Mouse (Mus musculus): Measurements from ENCODE around the gene I0C0044D17Rik. TPM values are rescaled to one million over a fixed set of nuclear protein-coding genes. Genes with fewer than 3 reads are reported as not detected.
"Not testable (repeated sequence)": the region's sequence is repeated elsewhere in the genome, so short reads cannot be mapped to it uniquely, and the experiment has no call there.

The I0C0044D17Rik gene
- not detected in 2 replicates for polyA plus RNA-seq (2015; fragmentation: Nextera tagmentation; extraction: Ambion mirVana)

DNA sequence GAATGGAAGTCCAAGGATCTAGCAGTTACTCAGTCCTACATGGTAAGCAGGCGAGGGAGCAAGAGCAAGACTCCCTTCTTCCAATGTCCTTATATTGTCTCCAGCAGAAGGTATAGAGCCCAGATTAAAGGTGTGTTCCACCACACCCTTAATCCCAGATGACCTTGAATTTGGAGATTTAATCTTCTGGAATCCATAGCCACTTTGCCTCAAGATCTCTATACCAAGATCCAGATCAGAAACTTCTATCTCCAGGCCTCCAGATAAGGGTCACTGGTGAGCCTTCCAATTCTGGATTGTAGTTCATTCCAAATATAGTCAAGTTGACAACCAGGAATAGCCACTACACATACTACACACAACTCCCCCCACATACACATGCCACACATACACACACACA lies at the start of gene I0C0044D17Rik:
TSS of gene I0C0044D17Rik (minus strand) at position 101 of the 400 bp plus-strand sequence.
- H3K4me2 ChIP-seq; H3K9ac ChIP-seq; H3K4me3 ChIP-seq (replicated peaks); H3K36me3 ChIP-seq; ATAC-seq (ENCODE audit: insufficient read depth, low FRiP score, low read depth); H3K9me3 ChIP-seq; H3K4me1 ChIP-seq; H3K27me3 ChIP-seq (replicated peaks); H3K27ac ChIP-seq: not testable (repeated sequence)
- 97% methylated on average over 1 of the region's 1 CpGs for WGBS

DNA sequence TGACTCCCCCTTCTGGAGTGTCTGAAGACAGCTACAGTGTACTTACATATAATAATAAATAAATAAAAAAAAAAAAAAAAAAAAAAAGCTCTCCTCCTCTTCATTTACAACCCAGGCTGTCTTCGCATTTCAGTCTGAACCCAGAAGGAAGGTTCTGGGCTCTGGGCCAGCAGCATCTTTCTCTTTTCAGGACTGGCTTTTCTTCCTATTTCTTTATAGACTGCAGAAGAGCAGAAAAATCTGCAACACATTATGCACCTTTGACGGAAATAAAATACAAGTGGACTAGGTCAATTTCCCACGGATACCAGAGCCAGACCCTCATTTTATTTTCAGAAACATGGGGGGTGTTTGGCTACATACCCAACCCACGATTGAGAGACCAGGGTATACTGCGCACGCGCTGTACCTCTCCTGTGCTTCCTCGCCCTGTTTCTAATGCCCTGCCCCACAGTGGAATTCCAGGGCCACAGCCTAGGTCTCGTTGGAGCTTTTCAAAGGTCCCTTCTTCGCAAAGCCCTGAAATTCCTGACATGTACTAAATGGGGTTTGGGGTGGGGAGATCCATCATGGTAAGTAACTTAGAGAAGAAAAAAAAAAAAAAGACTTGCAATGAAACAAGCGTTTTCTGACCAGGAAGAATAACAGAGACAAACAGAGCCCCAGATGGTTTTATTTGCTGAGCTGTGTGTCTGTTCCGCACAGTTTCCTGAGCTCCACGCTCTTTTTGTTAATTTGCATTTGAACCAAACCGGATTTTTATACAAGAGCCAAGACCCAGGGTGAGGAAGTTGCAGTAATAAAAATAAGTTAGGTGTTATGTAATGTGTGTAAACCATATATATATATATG lies 42.0 kb upstream of the I0C0044D17Rik start:
- H3K9me3 ChIP-seq: no peaks in the 10 kb centered on the region
- 61% methylated on average over 14 of the region's 14 CpGs for WGBS

DNA sequence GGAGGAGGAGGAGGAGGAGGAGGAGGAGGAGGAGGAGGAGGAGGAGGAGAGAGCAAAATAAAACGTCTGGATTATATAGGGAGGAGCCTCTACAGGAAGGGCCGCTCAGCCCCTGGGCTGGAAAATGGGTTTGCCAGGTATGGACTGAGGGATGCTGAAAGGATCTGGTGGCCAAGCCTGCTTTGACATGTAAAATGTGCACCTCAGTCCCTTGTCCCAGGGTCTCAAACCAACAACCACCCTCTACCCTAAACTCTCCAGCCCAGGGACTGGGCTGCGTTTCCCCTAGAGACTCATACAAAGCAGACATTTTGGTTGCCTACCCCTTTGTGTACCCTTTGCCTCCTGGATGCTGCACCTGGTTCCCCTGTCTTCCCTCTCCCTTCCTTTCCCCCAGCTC lies 40.9 kb upstream of the I0C0044D17Rik start:
- no peak overlapping the region for H3K4me3 ChIP-seq (replicated peaks)
- no peaks in the 10 kb centered on the region for H3K36me3 ChIP-seq
- H3K27ac ChIP-seq: no peak overlapping the region
- no peaks in the 10 kb centered on the region for H3K9me3 ChIP-seq
- H3K4me1 ChIP-seq: no peaks in the 10 kb centered on the region
- H3K9ac ChIP-seq: no peak overlapping the region
- no peaks in the 10 kb centered on the region for H3K27me3 ChIP-seq (replicated peaks)
- H3K4me2 ChIP-seq: no peak overlapping the region
- WGBS: 73% methylated on average over 3 of the region's 3 CpGs
- no peak for ATAC-seq (ENCODE audit: insufficient read depth, low FRiP score, low read depth)

More for the DNA sequence above, 42.0 kb upstream of the I0C0044D17Rik start:
- H3K4me2 ChIP-seq: no peak overlapping the region
- ATAC-seq (ENCODE audit: insufficient read depth, low FRiP score, low read depth): no peak
- H3K4me1 ChIP-seq: no peaks in the 10 kb centered on the region
- no peak overlapping the region for H3K4me3 ChIP-seq (replicated peaks)
- H3K36me3 ChIP-seq: no peaks in the 10 kb centered on the region
- no peak overlapping the region for H3K27ac ChIP-seq
- no peaks in the 10 kb centered on the region for H3K27me3 ChIP-seq (replicated peaks)
- no peak overlapping the region for H3K9ac ChIP-seq

DNA sequence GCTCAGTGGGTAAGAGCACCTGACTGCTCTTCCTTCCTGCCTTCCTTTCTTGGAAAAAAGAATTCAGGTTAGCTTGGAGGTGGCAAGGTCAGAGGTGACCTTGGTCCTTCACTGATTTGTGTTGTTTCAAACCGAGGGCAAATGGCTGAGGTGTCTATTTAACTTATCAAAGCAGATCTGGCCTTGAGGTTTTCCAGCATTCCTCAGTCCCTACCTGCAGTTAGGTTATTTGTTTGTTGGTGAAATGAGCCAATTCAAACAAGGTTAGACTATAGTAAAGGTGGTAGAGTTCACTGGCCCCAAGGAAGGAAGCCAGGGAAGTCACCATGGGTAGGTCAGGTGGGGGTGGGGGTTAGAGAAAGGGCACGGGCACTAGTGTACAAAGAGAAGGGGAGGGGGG lies 40.5 kb upstream of the I0C0044D17Rik start:
- H3K4me3 ChIP-seq (replicated peaks): no peak overlapping the region
- no peak for ATAC-seq (ENCODE audit: insufficient read depth, low FRiP score, low read depth)
- H3K9me3 ChIP-seq: no peaks in the 10 kb centered on the region
- H3K9ac ChIP-seq: no peak overlapping the region
- no peaks in the 10 kb centered on the region for H3K36me3 ChIP-seq
- no peak overlapping the region for H3K4me2 ChIP-seq
- 34% methylated on average over 1 of the region's 2 CpGs for WGBS
- H3K4me1 ChIP-seq: no peaks in the 10 kb centered on the region
- no peak overlapping the region for H3K27ac ChIP-seq
- H3K27me3 ChIP-seq (replicated peaks): no peaks in the 10 kb centered on the region

DNA sequence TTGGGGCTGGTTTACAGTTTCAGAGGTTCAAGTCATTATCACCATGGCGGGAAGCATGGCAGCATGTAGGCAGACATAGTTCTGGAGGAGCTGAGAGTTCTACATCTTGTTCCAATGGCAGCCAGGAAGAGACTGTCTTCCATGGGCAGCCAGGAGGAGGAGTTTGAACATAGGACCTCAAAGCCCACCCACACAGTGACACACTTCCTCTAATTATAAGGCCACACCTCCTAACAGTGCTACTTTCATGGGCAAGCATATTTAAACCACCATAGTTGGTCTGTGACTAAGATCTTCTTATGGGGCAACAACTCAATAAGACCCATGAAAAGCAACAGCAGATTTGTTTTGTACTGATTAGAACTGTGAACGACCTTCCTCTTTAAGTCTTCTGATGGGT lies 39.8 kb upstream of the I0C0044D17Rik start:
- Histone ChIP-seq H3K9me3 (no peaks in the 10 kb centered on the region), H3K4me3 (replicated peaks) (no peak overlapping the region), H3K36me3 (no peaks in the 10 kb centered on the region), H3K9ac (no peak overlapping the region), H3K4me2 (no peak overlapping the region), H3K27me3 (replicated peaks) (no peaks in the 10 kb centered on the region), H3K27ac (no peak overlapping the region), H3K4me1 (no peaks in the 10 kb centered on the region; the same call in 1 of the 2 replicates)
- ATAC-seq (ENCODE audit: insufficient read depth, low FRiP score, low read depth): no peak
- WGBS: 89% methylated on average over 2 of the region's 2 CpGs

DNA sequence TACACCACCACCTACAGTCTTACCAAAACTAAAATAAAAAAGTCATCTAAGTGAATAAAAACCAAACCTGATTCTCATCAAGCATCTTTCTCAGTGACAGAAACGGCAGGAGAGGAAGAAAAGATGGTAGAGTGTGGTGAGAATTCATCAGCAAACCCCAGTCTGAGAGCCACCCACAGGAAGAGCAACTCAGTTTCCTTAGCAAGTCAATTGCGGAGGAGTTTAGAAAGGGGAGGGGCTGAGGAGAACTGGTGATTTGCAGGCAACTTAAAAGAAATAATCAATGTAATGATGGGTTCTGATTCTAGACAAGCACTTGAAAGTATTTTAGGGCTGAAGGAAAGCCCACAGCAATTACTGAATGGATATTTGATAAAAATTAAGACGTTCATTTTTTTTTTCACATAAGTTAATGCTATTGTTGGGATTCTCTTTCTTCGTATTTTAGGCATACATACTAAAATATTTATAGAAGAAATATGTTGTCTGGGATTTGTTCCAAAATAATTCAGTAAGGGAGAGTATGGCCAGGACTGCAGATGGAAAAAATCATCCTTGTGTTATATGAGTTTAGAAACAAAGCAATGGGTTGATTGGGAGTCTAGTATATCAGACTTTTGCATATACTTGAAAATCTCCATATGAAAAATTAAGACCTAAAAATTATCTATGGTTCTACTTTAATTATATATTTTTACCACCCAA lies 34.7 kb upstream of the I0C0044D17Rik start:
- ATAC-seq (ENCODE audit: insufficient read depth, low FRiP score, low read depth): no peak
- WGBS: 31% methylated on average over 4 of the region's 4 CpGs
- peak overlapping the region; percentile 59 for H3K27ac ChIP-seq

DNA sequence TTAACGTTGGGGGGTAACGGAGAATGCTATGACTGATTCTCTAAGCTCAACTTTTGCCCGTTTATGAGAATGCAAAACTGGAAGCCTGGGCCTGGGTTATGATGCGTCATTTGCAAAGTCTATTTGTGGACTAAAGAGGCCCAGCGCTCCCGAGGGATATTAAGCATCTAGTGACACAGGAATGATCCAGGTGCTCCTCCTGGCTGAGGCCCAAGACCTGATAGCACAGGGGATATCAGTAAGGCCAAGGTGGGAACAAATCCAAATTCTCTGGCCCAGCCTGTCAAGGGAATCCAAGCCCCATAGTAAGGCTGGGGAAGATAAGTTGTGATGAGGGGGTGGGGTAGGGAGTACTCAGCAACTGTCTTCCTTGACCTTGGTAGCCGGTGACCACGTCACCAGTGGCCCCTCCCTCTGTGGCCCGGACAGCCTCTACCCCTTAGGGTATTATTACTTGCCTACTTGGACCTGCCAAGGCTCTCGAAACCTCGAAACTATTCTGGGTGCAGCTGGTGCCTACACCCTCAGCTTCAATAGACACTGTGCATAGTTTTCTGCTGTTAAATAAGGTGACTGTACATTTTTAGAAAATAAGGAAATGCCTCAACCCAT lies 33.5 kb upstream of the I0C0044D17Rik start:
- Histone ChIP-seq H3K4me1 (no peaks in the 10 kb centered on the region; the same call in 1 of the 2 replicates), H3K27me3 (replicated peaks) (no peaks in the 10 kb centered on the region), H3K4me3 (replicated peaks) (no peak overlapping the region), H3K9ac (no peak overlapping the region), H3K27ac (no peak overlapping the region), H3K36me3 (no peaks in the 10 kb centered on the region), H3K9me3 (no peaks in the 10 kb centered on the region), H3K4me2 (no peak overlapping the region)
- ATAC-seq (ENCODE audit: insufficient read depth, low FRiP score, low read depth): no peak; the same call in 1 of the 2 replicates
- 65% methylated on average over 11 of the region's 11 CpGs for WGBS

More for the DNA sequence above, 34.7 kb upstream of the I0C0044D17Rik start:
- Histone ChIP-seq H3K4me3 (replicated peaks) (no peak overlapping the region), H3K9ac (no peak overlapping the region), H3K36me3 (no peaks in the 10 kb centered on the region), H3K9me3 (no peaks in the 10 kb centered on the region), H3K4me1 (no peaks in the 10 kb centered on the region; the same call in 1 of the 2 replicates), H3K4me2 (no peak overlapping the region), H3K27me3 (replicated peaks) (no peaks in the 10 kb centered on the region)

DNA sequence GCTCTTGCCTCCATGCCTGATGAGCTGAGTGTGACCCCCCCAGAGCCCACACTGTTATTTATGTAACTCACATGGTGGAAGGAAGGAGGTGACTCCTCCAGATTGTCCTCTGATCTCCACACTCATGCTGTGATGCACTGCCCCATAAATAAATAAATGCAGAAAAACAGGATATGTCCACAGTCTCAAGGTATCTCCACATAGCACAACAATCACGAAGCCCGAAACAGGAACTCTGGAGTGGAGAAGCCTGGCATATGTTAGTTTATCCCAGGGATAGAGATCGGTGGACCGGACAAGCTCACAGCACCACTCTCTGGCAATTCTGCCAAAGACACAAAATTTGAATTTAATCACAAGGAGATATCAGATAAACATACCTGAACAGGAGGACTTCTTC lies 30.3 kb upstream of the I0C0044D17Rik start:
- Histone ChIP-seq H3K27me3 (replicated peaks) (no peaks in the 10 kb centered on the region), H3K36me3 (no peaks in the 10 kb centered on the region), H3K9me3 (no peaks in the 10 kb centered on the region), H3K4me3 (replicated peaks) (no peak overlapping the region), H3K9ac (no peak overlapping the region), H3K4me1 (no peaks in the 10 kb centered on the region; the same call in 1 of the 2 replicates), H3K4me2 (no peak overlapping the region), H3K27ac (no peak overlapping the region)
- no peak for ATAC-seq (ENCODE audit: insufficient read depth, low FRiP score, low read depth)
- WGBS: 89% methylated on average over 4 of the region's 4 CpGs

DNA sequence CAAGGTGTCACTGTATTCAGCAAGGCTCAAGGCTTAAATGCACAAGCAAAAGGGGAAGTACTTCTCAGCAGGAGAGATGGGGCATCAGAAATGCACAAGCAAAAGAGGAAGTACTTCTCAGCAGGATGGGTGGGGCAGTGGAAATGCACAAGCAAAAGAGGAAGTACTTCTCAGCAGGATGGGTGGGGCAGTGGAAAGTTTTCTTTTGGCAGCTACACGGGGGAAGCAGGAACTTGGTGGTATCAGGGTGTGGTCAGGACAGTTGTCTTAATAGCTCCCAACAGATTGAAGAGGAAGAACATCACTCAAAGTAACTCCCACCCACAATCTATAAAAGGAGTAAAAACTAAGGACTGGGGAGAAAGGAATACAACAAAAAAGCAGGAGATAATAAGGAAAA lies 26.8 kb upstream of the I0C0044D17Rik start:
- H3K4me2 ChIP-seq; H3K4me3 ChIP-seq (replicated peaks); H3K4me1 ChIP-seq; H3K27me3 ChIP-seq (replicated peaks); H3K27ac ChIP-seq; H3K9me3 ChIP-seq; H3K36me3 ChIP-seq; H3K9ac ChIP-seq; ATAC-seq (ENCODE audit: insufficient read depth, low FRiP score, low read depth): not testable (repeated sequence)
- WGBS: 67% methylated on average over 1 of the region's 1 CpGs

DNA sequence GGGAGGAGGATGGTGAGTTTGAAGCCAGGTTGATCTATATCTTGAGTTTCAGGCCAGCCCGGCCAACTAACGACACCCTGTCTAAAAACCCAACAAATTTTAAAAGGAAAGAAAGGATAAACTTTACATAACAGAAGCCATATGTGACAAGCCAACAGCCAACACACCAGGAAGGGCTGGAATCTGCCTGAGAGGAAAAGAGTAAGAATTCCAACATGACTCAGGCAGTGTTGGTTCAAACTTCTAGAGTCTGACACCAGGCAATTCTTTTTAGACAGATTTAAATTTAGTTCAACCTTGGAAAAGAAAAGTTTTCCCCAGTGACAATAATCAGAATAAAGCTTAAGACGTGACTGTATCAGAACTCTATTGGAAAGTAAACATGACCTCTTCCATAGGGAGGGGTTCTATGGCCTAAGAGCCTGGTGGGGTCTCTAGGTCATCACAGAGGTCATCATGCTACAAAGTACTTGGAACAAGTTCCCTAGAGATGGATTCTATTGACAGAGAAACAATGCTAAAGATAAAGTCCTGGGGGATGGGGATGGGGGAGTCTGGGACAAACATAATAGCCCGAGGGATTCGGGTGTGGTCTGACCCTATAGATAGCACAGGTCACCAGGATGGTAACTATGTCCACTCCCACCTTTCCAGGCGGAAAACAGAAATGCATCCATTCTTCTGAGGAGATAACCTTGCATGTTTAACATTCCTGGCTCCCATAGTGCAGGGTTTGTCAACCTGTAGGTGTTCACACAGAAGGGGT lies 23.7 kb upstream of the I0C0044D17Rik start:
- H3K9ac ChIP-seq: no peak overlapping the region
- 42% methylated on average over 6 of the region's 6 CpGs for WGBS
- H3K27ac ChIP-seq: no peak overlapping the region
- H3K4me2 ChIP-seq: no peak overlapping the region
- H3K27me3 ChIP-seq (replicated peaks): no peaks in the 10 kb centered on the region
- ATAC-seq (ENCODE audit: insufficient read depth, low FRiP score, low read depth): no peak
- no peaks in the 10 kb centered on the region for H3K4me1 ChIP-seq
- no peak overlapping the region for H3K4me3 ChIP-seq (replicated peaks)
- no peaks in the 10 kb centered on the region for H3K36me3 ChIP-seq
- H3K9me3 ChIP-seq: no peaks in the 10 kb centered on the region

DNA sequence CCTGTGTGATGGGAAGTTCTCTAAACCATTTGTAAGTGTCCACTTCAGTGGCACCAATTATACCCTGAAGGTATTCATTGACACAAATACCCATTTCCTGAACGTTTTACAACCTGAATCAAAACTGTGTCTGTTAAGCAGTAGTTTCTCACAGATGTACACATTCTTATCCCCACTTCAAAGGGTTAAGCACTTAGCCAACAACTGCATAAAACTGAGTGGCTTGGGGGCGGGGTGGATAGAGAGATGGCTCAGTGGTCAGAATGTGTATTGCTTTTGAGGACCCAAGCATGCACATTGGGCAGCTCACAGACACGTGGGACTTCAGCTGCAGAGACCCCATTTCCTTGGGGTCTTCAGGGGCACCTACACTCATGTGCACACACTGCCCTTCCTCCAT lies 22.8 kb upstream of the I0C0044D17Rik start:
- WGBS: 28% methylated on average over 3 of the region's 3 CpGs

More for the DNA sequence above, 22.8 kb upstream of the I0C0044D17Rik start:
- no peak for ATAC-seq (ENCODE audit: insufficient read depth, low FRiP score, low read depth)
- Histone ChIP-seq H3K9ac (no peak overlapping the region), H3K27ac (no peak overlapping the region), H3K9me3 (no peaks in the 10 kb centered on the region), H3K27me3 (replicated peaks) (no peaks in the 10 kb centered on the region), H3K4me2 (no peak overlapping the region), H3K4me3 (replicated peaks) (no peak overlapping the region), H3K36me3 (no peaks in the 10 kb centered on the region), H3K4me1 (no peaks in the 10 kb centered on the region)
